Mouse (Mus musculus) central nervous system, embryonic 14 days (tissue): ENCODE results near the gene Pus3. TPM values are rescaled to one million over a fixed set of nuclear protein-coding genes. Genes with fewer than 3 reads are reported as not detected.

Source experiments
- polyA plus RNA-seq: library from polyadenylated mRNA; depleted of rRNA; stranded (reverse); fragments of >200 nt; gene quantifications from 2 replicates; pipeline ENCODE4 v1.2.3, GENCODE M21; 2012; rRNA removed

Gene Pus3
- polyA plus RNA-seq: 19.5 and 22.1 TPM in 2 replicates

GRCm38 (mm10) chr9:35558257-35559008 lies at the start of gene Pus3, which contains the start of gene Ddx25:
Pus3 (plus strand) TSS chr9:35558595.
Ddx25 (minus strand) TSS chr9:35558528.

GRCm38 (mm10) chr9:35518169-35518568 lies 40.2 kb upstream of the Pus3 start, which contains the start of gene Gm1113:
Gm1113 (minus strand) TSS chr9:35518269.

GRCm38 (mm10) chr9:35569571-35570534 lies 11.5 kb downstream of the Pus3 start, which contains the start of the genes Pate2 and Hyls1:
Pate2 (plus strand) TSS chr9:35570284.
Hyls1 (minus strand) TSS chr9:35570398.

GRCm38 (mm10) chr9:35611841-35612240 lies 53.4 kb downstream of the Pus3 start, which contains the start of gene Pate4:
Pate4 (minus strand) TSS chr9:35611941.

Other genes with a start within 250 kb of the Pus3 start
- 31.8 and 35.3 TPM in 2 replicates for gene Cdon, start 137.5 kb upstream of the Pus3 start, polyA plus RNA-seq
- not detected in 2 replicates for gene Gm1113, start 40.3 kb upstream of the Pus3 start, polyA plus RNA-seq
- gene Ddx25, start 67 bp upstream of the Pus3 start, polyA plus RNA-seq: 11.2 and 11.4 TPM in 2 replicates
- gene Pate2, start 11.7 kb downstream of the Pus3 start, polyA plus RNA-seq: 1.4 and 1.5 TPM in 2 replicates
- gene Hyls1, start 11.8 kb downstream of the Pus3 start, polyA plus RNA-seq: 12.2 and 16.0 TPM in 2 replicates
- not detected in 2 replicates for gene Pate4, start 53.3 kb downstream of the Pus3 start, polyA plus RNA-seq
- not detected in 2 replicates for gene Pate3, start 89.6 kb downstream of the Pus3 start, polyA plus RNA-seq
- gene Pate1, start 128.8 kb downstream of the Pus3 start, polyA plus RNA-seq: not detected in 2 replicates
- not detected in 2 replicates for gene Gm17677, start 182.5 kb downstream of the Pus3 start, polyA plus RNA-seq
- gene Gm17727, start 219.5 kb downstream of the Pus3 start, polyA plus RNA-seq: not detected in 2 replicates
- gene Gm27235, start 231.5 kb downstream of the Pus3 start, polyA plus RNA-seq: not detected in 2 replicates
- gene D730048I06Rik, start 231.5 kb downstream of the Pus3 start, polyA plus RNA-seq: not detected in 2 replicates